Mouse (Mus musculus) right cerebral cortex, postnatal 14 days (tissue): Measurements from ENCODE around the gene Cchcr1.
"Not testable (repeated sequence)": the region's sequence is repeated elsewhere in the genome, so short reads cannot be mapped to it uniquely, and the experiment has no call there.

ENCODE experiments used
- DNase-seq: peaks from one replicate; pipeline ENCODE4 v3.0.0; 2022

The Cchcr1 gene

DNA sequence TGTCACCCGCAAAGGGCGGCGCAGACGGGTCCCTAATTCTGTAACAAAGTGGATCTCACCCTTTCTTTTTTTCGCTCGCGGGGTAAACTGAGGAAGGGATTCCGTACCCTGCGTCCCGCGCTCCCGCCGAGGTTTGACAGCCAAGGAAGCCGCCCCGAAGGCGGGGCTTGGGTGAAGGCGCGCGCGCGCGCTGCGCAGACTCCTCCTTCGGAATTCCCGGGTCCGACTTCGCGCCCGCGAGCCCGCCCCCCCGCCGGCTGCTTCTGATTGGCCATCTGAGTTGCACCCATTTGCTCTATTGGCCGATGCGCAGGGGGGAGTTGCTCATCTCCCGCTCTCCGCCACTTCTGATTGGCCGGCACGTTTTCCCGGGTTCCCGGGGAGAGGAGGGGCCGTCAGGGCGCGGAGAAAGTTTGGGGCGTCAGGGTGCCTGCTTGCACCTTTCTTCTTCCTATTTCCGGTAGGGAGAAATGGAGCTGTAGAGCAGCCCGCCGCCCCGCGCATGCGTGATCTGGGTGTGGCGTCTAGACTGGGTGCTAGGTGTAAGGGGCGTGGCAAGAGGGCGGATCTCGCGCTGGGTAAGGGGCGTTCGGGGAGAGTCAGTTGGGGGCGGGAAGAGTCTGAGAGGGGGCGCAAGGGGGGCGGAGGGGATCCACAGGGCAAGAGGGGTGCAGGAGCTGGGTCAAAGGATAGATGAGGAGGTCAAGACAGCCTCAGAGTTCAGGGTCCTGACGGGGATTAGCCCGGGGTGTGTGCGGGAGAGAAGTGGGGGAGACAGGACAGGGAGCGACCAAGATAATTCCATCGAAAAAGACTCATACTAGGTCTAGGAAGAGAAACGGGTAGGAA is at the start of gene Cchcr1, which contains the start of gene Tcf19:
Gene Cchcr1, plus strand, starts transcription at position 449 of the 849 bp plus-strand sequence.
Gene Tcf19, minus strand, starts transcription at position 173 of the 849 bp plus-strand sequence.
- peak; percentile 97 for DNase-seq

DNA sequence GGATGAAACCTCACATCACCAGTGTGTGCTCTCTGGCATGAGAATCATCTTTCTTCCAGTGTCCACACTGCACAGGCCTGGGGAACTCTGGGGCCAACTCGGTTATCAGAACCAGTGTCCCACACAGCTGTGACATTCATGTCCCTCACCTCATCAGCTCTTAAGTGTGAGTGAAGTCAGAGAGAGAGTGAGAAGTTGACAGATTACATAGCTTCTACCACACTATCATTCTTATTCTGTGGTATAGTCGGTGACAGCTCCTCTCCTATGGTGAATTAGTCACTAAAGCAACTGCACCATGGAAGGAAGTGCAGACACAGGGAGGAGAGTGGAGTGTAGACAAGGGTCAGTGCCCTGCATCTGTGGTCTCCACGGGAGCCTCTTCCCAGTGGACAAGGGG is 48.0 kb upstream of the Cchcr1 start:
- not testable (repeated sequence) for DNase-seq

DNA sequence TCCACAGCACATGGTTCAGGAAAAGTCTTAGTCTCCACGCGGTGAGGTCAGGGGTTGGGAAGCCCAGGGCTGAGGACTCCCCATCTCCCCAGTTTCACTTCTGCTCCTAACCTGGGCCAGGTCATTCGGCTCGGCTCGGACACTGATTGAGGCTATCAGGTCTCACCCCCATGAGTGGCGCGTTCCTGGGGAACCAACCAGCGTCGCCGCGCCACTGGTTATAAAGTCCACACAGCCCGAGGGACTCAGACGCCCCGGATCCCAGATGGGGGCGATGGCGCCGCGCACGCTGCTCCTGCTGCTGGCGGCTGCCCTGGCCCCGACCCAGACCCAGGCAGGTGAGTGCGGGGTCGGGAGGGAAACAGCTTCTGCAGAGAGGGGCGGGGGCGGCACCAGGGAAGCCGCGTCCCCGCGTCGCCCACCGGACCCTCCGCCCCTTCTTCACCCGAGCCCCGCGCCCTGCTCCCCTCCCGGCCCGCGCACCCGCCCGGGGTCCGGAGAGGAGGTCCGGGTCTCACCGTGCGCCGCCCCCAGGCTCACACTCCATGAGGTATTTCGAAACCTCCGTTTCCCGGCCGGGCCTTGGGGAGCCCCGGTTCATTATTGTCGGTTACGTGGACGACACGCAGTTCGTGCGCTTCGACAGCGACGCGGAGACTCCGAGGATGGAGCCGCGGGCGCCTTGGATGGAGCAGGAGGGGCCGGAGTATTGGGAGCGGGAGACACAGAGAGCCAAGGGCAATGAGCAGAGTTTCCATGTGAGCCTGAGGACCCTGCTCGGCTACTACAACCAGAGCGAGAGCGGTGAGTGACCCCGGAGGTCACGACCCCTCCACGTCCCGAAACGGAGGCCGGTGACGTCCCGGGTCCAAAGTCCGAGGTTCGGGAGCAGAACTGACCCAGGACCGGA is 46.8 kb upstream of the Cchcr1 start, which contains the start of gene H2-Q10:
Gene H2-Q10, plus strand, starts transcription at position 248 of the 910 bp plus-strand sequence.
- no peak for DNase-seq

DNA sequence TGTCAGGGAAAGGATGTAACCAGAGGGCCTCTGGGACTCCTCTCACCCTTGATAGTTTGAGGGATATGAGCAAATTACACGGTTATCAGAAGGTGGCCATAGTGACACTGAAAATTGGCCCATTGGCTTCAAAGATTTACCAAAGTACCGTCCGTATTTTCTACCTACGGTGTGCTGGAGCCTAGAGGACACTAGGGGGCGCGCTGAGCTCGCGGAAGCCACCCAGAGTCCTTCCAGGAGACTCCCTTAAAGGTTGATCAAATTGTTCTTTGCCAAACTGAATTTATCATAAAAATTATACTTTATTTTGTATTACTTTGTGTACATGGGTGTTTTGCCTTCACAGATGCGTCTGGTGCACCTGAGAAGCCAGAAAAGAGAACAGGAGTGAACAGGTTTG is 32.8 kb upstream of the Cchcr1 start:
- DNase-seq = peak; percentile 63

DNA sequence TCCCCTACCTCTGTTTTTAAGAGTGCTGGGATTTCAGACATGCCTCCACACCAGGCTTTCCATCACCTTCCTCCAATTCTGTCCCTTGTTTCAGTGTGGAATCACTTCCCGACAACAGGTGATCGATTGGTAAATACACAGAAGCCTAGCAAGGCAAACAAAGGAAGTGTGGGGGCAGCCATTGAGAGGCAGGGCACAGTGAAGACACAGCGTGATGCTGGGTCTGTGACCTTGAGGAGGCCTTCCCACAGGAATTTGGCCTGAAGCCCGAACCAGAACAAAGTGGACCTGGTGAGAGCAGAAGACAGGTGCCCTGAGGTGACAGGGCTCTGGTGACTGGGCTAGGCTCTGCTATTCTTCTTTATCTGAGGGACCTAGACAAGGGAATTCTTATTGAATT is 31.2 kb upstream of the Cchcr1 start:
- DNase-seq = no peak

DNA sequence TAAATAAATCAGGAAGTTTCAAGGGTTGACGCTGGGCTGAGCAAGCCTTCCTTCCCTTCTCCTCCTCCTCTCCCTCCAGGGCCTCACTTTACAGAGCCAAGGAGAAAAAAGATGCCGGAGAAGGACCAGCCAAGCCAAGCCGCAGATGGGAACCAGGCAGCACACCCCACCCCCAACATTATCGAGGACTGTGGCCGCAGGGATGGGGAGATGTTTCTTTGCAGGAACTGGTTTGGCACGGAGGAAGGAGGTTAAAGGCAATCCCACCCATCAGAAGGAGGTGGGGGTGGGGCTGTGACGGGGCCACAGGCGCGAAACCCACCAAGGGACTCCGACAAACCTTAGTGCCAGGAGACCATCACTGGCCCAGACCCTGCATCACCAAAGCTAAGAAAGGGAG is 30.2 kb upstream of the Cchcr1 start:
- DNase-seq = no peak

DNA sequence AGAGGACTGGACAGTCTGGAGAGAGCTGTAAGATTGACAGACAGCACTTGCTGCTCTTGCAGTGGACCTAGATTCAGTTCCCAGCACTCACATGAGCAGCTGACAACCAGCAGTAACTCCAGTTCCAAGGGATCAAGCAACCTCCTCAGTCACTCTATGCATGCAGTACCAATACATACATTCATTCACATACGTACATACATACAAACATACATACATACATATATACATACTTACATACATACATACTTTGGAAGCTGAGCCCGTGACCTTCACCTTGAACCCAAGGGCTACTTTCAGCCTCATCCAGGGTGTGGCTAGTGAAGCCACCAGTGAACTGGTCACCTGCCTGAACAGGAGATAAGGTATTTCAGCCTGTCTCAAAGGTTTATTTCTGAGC is 28.9 kb upstream of the Cchcr1 start:
- DNase-seq = no peak

DNA sequence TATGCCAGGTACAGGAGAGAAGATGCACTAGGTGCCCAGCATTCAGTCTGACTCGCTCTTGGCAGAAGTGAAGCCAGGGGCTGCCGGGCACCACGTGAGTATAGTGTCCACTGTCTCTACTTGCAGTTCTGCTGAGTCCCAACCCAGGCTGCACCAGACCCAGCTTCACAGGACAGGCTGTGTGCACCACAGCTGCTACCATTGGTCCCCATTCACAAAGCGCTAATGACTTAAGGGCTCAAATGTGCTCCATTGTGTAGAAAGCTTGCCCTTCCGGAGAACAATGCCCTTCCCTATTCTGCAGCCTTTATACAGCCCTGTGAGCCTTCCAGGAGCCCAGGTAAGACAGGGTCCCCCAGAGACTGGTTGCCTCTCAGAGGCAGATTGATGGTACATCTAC is 26.6 kb upstream of the Cchcr1 start:
- no peak for DNase-seq

DNA sequence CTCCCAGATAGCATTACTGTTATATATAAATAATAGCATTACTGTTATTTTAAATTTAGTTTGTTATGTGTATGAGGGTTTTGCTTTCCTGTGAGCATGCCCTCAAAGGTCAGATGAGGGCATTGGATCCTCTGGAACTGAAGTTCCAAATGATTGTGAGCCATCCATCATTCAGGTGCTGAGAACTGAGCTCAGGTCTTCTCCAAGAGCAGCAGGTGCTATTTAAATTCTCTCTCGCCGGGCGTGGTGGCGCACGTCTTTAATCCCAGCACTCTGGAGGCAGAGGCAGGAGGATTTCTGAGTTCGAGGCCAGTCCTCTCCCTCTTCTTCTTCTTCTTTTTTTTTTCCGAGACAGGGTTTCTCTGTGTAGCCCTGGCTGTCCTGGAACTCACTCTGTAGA is 19.8 kb upstream of the Cchcr1 start:
- no peak for DNase-seq

DNA sequence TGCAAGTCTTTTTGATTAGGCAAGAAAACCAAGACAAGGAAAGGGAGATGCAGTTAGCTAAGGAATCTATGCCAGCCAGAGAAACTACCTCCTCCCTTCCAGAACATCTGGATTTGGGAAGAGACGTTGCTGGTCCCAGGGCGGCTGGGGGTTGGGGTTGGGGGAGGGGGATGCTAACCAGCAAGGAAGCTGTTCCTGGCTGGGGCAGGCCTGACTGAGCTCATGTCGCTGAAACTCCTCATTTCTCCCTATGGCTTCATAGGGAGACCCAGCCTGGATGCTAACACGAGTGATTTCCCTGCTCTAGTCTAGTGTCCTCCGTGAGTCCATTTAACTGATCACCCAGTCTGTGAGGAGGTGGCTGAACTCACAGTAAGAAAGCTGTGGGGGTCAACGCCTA is 14.7 kb upstream of the Cchcr1 start:
- no peak for DNase-seq

DNA sequence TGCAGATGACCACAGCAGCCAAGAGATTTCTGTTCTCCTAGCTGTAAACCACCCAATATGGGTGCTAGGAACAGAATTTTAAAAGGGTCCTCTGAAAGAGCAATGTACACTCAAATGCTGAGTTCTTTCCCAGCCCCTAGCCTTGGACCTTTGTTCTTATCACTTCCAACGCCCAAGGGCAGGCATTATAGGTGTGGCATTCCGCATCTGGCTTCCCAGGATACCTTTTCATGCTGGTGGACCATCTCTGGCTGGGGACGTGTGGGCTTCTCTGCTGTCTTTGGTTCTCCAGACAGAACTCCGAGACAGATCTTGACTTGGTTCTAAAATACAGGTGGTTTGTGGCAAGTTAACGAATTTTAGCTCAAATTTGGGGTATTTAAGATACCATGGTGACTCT is 14.1 kb upstream of the Cchcr1 start:
- no peak for DNase-seq

DNA sequence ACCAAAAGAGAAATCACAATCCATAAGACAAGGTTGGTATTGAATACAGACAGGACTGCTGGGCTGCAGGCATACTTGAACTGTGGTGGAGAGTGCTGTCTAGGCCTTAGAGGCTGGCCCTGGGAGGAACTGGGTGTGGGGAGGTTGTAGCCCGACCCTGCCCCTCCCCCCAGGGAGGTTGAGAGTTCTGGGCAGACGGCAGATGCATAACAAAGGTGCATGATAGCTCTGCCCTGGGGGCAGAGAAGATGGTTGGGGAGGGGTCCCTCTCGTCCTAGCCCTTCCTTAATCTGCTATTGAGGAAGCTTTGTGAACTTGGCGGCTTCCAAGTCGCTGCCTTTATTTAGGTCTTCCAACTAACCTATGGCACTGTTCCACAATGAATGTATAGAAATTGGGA is 13.1 kb upstream of the Cchcr1 start:
- DNase-seq = no peak

DNA sequence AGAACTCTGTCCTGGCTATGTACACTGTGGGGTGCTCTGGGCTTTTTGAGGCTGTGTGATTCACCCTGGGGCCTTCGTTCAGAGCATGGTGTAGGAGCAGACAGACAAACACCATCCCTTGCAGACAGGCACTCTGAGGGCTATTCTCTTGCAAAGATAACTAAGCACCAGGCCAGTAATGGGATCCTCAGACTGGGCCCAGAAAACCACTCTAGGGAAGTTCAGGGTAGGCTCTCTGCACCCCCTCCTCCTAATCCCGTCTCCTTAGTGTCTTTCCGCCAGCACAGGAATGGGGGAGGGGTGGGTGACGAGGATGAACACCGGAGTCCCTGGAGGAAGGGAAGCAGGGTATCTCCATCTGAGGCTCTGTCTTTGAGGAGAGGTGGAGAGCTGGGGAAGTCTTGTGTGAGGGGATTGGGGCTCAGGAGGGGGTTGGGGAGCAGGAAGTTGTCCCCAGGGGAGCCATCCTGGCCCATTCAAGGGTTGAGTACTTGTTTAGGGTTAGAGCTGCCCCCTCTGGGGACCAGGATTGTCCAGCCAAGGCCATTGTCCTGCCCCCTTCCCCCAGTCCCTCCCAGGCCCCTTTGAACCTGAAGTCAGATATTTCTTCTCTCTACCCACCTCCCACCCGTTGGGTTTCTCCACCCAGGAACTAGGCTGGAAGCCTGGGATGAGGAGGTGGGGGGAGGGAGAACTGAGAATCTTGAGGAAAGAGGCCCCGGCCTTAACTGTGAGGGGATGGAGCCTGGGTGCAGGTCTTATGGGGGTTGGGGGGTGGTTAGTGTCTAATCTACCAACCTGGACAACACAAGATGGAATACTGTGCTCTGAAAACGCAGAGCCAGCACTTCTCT is 12.0 kb upstream of the Cchcr1 start:
- no peak for DNase-seq

DNA sequence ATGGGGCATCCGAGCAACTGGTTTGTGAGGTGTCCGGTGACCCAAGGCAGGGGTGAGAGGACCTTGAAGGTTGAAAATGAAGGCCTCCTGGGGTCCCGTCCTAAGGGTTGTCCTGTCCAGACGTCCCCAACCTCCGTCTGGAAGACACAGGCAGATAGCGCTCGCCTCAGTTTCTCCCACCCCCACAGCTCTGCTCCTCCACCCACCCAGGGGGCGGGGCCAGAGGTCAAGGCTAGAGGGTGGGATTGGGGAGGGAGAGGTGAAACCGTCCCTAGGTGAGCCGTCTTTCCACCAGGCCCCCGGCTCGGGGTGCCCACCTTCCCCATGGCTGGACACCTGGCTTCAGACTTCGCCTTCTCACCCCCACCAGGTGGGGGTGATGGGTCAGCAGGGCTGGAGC is 11.1 kb upstream of the Cchcr1 start, which contains the start of gene Pou5f1:
Gene Pou5f1, plus strand, starts transcription at position 243 of the 400 bp plus-strand sequence.
- no peak for DNase-seq

DNA sequence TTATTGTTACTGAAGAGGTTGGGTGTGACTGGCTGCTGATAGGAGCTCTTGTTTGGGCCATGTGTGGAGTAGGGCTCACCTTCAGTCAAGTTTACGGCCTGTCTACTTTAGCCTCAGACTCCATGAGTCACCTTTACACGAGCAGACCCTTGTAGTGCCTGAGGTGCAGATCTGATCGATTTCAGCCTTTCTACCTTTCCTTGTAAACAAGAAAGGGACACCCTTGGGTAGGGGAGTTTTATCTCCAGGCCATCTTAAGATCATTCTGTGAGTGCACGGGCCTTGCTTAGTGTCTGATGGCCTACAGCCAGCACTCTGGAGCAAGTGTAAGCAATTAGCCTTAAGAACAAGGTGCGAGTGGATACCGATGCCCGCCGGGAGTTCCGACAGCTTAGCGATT is 10.0 kb upstream of the Cchcr1 start:
- no peak for DNase-seq

DNA sequence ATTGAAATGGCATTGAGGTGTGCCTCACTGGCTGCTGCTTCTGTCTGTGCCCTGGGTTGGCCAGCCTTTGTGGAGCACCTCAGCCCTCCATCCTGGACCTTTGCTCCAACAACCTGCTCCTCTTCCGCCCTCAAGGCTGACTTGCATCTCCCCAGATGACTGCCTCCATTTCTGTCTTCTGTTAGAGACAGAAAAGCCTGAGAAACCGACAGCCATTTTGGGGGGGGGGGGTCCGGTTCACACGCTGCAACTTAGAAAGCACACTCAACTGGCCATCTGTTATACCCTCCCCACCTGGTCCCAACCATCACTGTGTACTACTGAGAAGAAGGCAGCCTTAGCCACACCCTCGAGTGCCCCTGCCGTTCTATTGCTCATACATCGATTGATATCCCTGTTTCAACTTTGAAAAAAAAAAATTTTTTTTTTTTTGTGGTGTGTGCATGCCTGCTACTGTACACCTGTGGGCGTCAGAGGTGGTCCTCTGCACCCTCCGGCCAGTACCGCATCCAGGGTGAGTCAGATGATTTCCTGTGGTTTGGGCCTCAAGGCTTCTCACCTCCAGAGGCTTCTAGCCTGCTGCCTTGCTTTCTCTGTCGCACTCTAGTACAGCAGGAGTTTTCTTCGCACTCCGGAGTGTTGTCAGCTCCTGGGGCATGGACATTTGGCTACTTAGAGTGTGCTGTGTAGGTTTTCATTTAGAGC is 9.2 kb upstream of the Cchcr1 start:
- no peak for DNase-seq

DNA sequence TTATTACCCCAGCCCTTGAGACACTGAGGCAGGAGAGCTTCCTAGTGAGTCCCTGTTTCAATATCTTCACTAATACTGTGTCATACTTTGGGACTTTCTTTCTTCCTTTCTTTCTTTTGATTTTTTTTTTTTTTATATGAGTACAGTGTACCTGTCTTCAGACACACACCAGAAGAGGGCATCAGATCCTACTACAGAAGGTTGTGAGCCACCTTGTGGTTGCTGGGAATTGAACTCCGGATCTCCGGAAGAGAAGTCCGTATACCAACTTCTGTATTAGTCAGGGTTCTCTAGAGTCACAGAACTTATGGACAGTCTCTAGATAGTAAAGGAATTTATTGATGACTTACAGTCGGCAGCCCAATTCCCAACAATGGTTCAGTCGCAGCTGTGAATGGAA is 8.6 kb upstream of the Cchcr1 start:
- not testable (repeated sequence) for DNase-seq

DNA sequence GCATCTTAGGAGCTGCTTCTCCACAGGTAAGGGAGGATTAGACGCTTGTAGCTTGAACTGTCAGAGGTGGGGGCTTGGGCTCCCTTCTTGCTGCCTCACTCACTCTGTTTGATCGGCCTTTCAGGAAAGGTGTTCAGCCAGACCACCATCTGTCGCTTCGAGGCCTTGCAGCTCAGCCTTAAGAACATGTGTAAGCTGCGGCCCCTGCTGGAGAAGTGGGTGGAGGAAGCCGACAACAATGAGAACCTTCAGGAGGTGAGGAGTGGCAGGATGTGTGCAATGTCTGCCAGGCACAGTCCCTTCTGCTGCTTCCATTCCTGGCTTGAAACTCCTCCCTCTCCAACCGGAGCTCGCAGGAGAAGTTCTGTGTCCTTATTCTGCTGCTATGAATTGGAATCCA is 7.6 kb upstream of the Cchcr1 start:
- DNase-seq = no peak

DNA sequence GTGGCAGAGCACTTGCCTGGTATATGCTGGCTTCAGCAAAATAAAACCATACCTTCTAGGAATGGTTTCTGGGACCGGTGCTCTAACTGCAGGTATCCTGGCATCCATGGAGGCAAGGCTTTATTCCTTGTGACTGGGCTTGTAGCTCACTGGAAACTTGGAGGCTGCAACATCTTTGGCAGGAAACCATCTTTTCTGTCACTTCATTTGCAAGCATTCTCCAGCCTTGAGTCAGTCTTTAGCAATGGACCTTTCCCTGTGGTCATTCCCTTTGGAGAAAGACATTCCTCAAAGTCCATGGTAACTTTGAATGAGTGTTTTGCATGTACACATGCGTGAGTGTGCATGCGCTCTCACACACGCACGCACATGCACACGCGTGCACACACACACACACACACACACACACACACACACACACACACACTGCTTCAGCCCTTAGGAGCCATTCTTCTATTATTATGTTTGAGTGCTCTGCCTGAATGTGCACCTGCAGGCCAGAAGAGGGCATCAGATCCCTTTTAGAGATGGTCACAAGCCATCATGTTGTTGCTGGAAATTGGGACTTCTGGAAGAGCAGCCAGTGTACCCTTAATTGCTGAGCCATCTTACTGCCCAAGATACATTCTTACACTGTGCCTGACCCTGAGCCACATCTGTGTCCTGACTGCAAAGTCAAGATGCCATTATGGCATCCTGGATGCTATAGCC is 3.8 kb upstream of the Cchcr1 start:
- no peak for DNase-seq

DNA sequence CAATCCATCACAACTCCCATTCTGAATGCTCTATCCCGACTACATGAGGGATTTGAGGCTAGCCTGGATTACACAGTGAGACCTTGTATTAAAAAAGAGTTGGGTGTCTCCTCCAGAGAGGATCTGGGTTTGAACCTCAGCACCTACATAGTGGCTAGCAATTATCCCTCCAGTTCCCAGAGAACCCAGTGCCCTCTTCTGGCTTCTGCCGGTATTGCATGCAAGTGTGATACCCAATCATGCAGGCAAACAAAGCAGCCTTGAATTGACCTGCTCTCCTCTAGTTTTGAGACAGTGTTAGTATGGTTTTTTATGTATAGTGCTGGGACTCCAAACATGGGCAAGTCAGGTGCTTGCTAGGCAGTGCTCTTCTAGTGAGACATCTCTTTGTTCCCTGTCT is 3.0 kb upstream of the Cchcr1 start:
- DNase-seq = peak; percentile 74

DNA sequence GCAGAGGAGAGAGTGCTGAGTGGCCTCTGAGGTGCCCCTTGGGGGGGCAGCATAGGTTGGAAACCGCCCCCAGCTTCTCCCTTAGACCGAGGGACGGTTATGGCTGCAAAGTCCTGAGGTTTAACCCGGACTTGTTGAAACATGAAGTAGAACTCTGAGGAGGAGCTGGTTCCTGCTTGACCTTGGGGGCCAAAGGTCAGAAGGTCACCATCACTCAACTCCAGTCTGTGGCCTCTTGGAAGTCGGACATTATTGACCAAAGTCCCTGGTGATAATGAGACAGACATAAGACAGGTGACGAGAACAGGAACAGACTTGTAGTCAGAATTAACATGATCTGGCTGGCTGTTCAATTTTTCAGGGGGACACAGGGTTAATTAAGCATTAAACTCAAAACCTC is 2.1 kb upstream of the Cchcr1 start:
- DNase-seq = no peak
